Mouse (Mus musculus) kidney, postnatal 36 days (tissue): ENCODE results near the gene Supt3.
A peak's percentile ranks its signal among the peaks of the same experiment; 100 is the strongest.

ENCODE experiments used
- DNase-seq, 2 experiments: peaks; one replicate each; pipeline ENCODE4 v3.0.0; 2021 to 2022; ENCODE audit warnings: mixed read lengths in 2 of 2

Supt3 gene

DNA sequence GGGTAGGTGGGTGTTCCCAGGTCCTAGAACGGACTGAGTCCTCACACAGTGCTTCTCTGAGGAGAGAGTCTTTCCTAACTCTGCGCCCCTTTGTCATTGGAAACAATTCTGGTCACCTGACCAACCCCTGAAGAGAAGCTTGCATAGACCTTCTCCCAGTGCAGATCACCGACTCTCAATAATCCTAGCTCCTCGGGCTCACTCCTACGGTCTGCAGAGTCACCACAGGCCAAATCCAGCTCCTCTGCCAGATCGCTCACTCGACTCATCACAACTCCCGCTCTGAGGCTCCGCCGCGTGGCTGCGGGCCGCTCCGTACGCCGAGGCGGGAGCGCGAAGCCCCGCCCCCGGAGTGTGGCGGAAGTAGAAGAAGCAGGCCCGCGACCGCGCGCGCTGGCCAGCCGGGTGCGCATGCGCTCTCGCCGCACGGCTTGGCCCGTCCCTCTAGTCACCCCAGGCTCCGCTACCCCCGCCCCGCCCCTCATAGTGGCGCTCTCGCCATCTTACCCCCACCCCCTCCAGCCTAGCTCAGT is at the start of gene Supt3:
Gene Supt3, plus strand, starts transcription at position 415 of the 533 bp plus-strand sequence.
- peak; percentile 96 to 99 for DNase-seq

DNA sequence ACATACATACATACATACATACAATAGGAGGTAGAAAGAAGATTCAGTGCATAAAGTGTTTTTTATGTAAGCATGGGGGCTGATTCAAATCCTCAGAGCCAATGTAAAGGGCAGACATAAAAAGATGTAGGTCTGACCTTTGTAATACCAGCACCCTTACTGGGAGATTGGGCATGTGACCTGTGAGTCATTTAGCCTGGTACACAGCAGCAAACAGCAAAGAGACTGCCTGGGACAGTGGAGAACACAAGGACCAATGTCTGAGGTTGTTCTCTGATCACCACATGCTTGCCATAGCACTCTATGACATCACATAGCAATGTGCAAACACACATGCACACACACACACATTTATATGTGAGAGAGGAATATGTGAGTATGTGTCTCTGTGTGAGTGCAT is 49.3 kb upstream of the Supt3 start:
- no peak for DNase-seq

DNA sequence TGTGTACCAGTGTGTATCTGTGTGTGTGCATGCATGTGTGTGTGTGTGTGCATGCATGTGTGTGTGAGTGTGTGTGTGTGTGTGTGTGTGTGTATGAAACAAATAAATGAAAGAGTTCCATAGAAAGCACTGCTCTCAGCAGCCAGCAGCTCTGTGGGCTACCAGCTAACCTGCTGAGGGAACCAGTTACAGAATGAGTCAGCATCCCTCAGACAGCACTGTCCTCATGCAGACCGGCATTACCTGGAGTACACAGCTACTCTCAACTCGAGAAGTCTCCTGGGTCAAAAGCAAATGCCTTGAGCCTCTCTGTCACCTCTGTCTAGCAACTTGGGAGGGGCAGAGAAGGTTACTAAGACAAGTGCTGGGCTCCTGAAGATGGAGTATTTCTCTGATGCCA is 48.5 kb upstream of the Supt3 start:
- no peak for DNase-seq

DNA sequence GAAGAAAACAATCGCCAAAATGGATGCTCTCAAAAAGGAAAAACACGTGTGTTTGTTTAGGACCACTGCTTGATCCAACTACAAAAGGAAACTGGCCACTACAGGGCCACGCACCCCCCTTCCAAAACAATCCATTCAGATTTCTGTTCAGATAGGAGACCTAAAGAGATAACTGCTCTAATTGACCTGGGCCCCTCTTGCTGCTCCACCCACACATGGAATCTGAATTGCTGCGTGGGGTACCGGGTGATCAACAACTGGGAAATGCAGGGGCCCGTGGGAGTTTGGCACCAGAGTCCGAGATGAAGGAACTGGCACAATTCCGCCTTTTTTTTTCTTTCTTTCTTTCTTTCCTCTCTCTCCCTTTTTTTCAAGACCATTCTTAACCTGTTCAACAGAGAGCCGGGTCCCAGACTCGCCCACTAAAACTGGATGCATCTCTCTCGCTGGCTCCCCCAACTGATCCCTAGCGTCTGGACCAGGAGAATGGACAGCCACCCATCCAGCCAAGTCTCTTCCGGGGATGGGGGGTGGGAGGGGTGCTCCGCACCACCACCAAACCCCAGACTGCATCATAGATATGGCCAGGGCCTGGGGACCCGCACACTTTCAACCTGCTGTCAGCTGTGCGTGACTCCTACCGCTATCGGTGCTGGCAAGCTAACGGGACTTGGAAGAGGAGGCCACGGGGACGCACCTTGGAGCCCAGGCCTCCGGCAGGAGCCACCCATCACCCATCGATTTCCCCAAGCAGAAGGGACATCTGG is 43.2 kb upstream of the Supt3 start:
- no peak for DNase-seq

DNA sequence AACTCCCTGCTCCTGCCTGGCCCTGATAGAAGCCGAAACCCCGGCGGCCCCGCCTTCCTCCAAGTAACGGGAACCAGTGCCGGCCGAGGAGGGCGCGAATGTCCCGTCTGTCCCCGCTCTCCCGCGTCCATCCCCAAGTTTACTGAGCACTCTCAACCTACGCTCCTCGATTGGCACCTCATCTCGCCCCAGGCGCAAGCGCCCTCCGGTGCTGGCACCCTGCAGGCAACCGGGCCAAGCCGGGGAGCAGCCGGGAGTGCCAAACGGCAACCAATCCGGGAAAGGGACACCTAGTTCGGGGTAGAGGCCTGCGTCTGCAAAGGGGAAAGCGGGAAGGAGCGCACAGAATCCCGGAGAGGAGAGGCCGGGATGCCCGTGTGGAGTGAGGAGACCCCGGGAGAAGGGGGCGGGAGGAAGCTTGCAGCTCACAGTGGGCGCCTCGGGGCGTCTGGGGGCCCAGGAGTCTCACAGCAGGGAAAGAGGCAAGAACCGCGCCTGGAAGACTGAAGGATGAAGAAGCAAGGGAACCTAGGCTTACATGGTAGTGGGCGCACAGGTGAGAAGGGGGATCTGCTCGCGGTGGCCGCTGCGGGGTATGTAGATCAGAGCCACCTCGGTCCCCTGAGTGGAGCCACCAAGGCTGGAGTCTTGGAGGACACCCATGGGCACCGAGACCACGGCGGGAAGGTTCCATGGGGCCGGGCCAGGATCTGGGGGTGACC is 42.3 kb upstream of the Supt3 start:
- DNase-seq, result peak in 1 of 2 experiments; percentile 62

DNA sequence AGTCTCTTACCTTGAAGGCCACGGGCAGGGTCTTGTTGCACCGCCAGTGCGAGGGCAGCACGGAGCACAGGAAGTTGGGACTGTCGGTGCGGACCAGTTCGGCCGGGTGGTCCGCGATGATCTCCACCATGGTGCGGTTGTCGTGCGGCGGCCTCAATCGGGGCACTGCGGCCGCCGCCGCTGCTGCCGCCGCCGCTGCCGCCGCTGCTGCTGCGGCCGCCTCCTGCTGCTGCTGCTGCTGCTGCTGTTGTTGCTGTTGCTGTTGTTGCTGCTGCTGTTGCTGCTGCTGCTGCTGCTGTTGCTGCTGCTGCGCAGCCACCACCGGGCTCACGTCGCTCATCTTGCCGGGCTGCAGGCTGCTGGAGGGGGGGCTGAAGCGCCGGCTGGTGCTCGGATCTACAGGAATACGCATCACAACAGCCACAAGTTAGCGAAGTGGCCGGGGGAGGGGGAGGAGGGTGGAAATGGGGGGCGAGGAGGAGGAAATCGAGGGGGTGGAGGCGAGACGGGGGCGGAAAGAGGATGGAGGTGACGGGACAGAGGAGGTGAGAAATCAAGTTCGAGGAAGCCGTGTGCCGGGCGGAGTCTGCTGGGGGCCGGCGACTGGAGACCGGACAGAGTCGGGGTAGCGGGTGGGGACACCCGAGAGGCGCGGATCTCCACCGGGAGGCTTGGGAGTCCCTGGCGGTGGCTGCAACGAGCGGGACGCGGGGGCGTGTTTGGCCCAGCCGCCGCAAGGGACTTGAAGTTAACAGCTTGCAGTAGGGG is 41.5 kb upstream of the Supt3 start:
- DNase-seq, result peak; percentile 26 to 55

DNA sequence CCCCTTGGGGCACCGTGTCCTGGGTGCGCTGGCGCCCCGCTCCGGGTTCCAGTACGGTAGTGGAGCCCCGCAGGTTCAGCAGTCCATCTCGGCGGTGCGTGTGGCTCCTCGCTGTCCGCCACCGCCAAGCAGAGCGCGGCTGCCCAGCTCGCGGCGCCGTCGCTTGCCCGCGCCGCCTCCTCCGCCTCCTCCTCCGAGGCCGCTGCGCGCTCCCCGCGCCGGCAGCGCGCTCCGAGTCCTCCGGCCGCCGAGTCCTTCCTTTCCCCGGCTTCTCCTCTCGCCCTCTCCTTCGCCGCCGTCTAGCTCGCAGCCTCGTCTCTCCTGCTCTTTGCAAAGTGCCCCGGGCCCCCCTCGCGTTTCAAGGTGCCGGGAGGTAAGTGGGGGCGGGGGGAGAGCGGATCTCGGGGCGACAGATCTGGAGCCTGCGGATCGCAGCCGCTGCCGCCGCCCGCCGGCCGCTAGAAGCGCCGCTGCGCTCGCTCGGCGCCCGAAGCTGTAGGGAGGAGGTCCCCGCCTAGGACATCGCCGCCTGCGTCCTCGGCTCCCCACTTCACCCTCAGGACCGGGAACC is 40.9 kb upstream of the Supt3 start:
- DNase-seq, result peak; percentile 48 to 79

DNA sequence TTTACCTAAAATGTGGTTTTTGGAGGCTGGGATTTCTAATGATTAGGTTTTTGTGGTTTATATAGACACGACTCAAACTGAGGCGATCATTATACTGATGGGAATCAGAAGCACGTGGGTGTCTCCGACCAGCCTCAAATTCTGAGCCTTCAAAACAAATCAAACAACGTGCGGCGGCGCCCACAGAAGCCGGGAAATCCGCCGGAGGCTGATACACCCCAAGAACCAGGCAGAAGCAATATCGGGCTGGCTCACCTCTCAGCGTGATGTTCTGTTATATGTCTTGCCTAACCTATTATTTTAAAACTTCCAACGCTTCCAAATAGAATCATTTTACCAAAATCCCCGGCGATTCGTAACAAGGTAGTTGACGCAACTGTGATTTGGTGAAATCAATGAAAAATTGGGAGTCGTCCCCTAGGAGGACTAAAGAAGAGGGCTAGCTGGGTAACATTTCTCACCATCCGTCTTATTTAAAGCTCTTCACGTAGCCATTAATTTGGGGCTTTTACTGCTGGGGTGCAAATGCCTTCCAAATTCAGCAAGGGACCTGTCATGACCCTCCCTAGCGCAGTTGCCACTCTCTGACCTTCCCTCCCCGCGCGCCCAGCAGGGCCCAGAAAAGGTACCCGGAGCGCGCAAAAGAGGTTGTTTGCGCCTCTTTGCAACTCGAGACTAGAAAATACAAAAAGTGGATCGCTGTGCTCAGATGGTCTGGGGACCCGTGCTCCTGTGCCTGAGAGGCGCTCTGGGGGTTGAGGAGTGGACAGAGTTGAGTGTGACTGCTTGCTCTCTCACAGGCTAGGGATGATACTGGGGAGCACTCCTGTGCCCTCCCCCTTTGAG is 39.5 kb upstream of the Supt3 start:
- DNase-seq, result peak in 1 of 2 experiments; percentile 12

DNA sequence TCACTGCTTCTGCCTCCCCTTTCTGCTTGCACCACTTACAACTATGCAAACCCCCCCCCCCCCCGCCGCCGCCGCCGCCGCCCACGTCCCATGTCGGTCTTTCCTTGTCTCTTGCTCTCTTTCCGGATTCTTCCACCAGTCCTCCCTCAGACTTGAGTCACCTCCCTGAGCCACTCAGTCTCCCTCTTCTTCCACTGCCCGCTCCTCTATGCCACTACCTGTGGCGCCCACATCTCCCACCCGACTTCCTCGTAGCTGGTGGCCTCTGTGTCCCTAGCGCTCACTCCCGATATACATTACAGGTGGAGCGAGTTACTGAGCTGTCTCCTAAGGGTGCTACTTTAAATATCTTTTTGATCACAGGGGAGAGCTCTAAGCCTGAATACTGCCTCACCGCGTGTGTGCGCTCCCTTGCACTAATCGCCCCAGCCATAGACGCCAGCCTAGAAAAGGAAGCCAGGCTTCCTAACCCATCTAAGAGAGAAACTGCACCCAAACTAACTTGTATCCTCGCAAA is 38.8 kb upstream of the Supt3 start:
- no peak for DNase-seq

DNA sequence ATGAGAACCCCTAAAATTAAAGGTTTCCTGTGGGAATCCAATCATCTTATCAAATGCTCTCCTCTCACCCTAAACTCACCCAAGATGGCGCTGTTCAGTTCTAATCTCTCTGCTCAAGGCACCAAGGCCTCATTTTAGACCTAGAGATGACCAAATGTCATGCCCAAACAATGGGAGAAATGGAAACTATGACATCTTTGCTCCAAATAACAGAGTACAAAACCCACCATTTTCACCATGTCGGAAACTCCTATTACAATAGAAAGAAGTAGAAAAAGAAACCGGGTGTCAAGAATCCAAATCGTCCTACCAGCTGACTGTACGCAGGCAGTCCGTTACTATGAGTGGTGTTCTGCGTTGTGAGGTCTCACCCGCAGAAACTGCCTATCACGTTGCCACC is 34.7 kb upstream of the Supt3 start:
- DNase-seq, result no peak

DNA sequence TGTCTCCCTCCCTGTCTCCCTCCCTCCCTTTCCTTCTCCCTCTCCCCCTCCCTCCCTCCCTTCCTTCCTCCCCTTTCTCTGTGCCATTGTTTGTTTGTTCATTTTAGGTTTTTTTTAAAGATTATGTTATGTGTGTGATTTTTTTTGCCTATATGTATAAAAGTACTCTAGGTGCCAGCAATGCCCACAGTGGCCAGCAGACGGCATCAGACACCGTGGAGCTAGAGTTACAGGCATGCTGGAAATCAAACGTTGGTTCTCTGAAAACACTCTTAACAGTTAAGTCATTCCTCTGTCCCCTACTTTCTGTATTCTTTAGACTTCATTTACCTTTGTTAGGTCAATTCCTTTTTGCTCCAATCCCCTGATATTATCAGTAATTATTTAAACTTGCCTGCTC is 33.2 kb upstream of the Supt3 start:
- DNase-seq, result peak in 1 of 2 experiments; percentile 15

DNA sequence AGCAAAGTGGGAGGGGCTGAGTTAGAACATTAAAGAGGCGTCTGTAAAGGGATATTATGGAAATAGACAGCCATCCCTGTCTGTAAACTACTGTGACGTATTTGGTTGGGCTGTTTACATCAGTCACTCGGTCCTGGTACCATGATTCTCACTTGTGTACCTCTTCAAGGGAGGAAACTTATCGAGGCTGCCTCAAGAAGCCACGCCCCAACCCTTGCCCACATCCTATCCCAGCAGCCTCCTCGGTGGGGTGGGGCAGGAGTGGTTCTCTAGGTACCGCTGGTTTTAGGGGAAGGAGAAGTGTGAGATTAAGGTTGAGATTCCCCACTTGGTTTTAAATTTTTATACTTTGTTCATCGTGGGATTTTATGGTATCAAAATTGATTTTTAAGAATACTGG is 31.6 kb upstream of the Supt3 start:
- DNase-seq, result no peak

DNA sequence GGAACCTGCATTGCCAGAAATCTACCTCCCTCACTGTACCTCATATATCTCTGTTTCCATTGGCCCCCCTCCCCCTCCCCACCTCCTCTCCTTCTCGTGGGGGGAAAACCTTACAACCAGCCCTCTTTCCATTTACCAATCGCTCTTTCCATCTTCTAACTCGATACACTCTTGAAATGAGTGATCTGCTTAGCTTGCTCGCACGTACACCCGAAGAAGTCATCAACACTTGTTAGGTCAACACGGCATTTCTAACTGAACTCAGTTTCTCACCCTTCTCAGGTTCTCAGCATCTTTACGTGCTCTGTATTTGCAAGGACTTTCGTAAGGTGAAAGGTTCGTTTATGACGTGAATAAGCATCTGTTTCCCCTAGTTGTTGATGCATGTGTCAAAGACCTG is 10.6 kb upstream of the Supt3 start:
- no peak for DNase-seq

DNA sequence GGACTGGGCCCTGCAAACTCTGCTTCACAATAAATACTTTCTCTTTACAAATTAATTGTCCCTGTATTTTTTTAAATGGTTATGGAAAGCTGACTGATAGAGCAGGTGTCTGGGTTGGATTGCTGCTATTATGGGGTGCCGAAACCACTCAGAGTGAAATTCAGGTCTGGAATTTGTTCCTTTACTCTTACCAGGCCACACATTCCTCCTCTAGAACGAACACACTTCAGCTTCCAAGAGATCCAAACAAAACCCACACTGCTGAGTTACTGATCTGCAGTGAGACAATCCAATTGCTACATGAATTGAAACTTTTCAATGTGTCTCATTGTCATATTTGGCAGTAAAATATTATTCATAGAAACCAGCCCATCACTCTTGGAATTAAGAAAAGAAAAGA is 10.0 kb upstream of the Supt3 start:
- no peak for DNase-seq

DNA sequence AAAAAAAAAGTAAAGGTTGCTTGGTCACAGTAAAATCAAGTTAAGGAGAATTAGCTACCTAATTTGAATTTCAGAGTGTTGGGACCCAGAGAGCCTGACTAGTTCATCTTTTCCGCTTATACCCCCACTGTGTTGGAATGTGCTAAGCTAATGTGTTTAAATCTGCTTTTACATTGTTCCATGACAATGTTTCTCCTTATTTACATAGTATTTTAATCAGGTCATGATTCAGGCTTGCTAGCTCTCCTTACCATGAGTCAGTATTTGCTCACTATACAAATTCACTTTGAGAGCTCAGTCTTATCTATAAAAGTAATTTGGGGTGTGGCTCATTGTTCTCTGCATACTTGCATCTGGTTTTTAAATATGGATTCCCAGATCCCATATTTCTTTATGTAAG is 9.6 kb upstream of the Supt3 start:
- no peak for DNase-seq

DNA sequence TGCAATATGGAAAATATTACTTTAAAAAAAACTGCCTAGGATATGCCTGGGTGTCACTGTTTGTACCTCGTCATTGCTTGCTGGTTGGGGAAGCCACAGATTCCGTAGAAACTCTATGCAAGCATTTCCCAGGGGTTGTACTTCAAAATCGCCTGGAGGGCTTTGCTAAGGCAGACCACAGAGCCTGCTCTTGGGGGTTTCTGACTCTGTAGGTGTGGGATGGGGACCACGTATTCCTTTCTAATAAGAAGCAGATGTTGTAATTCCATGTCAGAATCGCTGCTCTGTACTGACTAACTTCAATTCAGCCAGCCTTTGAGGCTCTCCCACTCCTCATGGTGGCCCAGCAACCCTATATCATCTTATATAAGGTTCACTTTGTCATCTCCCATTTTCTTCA is 8.4 kb upstream of the Supt3 start:
- DNase-seq, result no peak

DNA sequence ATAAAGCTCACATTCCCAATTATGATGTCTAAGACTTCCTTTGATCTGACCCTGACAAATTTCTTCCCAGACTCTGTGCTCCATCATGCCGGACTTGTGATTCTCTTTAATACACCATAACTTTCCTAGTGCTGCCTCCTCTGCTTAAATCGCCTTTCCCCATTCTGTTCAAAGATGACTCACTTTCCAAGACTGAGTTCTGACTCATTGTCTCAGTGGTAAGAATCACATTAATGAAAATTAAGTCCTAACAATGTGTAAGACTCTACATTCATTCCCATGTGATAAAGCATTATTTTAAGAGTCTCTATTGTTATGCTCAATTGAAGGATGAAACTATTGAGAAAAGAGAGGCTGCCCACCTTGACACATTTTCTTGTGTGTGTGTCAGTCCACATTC is 6.1 kb upstream of the Supt3 start:
- no peak for DNase-seq

DNA sequence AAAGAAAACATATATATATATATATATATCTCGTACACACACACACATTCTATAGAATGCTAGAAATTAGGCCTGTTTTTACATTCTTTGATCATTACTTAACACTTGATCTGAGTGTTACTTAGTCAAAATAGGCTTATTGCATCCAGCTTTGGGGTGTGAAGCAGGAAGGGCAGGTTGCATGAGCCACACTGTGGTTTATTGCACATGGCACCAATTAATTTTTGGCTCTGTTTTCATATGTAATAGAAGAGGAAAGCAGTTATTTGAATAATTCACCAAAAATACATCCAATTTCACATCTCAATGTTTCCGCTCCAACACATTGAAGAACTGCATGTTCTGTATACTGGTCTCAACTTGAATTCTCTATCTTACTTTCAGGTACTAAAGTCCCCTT is 4.4 kb upstream of the Supt3 start:
- DNase-seq, result no peak

DNA sequence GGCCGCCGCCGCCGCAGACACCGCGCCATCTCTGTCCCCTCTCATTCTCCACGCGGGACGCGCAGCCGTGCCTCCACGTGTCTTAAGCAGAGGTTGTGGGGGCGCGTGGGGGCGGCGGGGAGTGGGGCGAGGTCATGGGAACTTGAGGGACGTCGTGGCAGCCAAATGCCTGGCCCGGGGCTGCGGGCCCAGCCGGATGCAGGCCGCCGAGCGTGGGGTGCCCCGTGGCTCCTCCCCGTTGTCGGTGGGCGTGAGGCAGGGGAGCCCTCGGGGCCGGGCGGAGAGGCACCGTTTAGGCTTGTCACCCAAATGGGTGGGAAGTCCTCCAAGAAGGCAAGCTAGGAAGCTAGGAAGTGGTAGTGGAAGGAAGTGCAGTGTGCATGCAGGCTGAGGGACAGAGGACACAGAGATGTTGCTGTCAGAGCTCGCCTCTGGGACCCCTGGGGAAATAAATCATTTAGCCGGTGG is 419 bp downstream of the Supt3 start:
- DNase-seq, result peak; percentile 52 to 74

DNA sequence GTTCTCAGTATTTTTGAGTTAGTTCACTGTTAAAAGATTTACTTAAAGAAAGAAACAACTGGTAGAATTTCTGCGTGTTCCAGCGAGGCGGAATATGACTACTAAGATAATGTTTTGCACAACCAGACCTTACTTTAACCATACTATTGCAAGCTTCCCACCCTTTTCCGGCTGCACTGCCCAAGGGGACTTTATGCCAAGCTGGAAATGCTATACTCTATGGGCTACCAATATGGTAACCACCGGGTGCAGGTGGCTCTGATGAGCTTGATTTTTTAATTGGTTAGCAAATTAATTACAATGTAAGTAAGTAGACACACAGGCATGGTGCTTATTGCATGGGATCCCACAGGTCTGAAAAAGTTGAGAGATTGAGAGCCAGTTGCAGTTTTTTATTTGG is 1.2 kb downstream of the Supt3 start:
- DNase-seq, result no peak

DNA sequence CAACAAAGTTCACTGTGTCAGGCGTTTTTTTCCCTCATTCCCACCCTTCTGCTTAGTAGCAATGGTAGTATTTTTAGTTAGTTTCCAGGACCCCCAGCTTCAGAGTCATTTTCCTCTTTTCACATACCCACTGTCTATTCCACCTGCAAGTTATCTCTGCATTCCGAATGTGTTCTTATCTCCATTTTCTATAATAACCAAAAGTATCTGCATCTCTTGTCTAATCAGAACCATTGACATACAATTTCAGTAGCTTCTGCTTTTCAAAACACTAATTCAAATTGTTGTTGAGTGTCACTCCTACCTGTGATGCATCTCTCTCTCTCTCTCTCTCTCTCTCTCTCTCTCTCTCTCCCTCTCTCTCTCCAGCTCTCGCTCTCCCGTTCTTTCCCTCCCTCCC is 3.4 kb downstream of the Supt3 start:
- no peak for DNase-seq

DNA sequence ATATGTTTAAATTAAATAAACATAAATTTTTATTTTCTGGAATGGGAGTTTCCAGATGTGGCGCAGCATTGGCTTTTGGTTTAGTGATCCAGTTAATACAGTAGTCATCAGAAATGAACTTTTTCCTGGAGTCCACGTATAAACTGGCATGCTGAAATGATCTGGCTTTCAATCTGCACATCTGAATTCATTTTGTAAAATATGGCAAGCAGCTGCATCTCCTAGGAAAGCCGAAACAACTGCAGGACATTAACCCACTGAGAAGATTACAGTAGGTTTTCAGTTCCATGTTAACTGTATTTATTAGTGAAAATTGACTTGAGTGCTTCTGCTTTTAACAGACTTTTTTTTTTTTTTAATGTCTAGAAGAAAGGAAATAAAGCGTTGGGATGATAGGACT is 5.4 kb downstream of the Supt3 start:
- no peak for DNase-seq
